Comparison of ENCODE assay signal across 20 mouse cellular contexts in genomic region chr2:171668791-171669645, GRCm38 (mm10).
DNase-seq lines count a peak whose midpoint lies in the region; ATAC-seq lines count a peak whose summit lies in the region.
"Had no signal": no experiment of that assay in that cellular context is flagged by ENCODE, and none has a peak within 500 bp of the region (broad histone marks: within the 10 kb centered on the region; RNA-seq: fewer than 3 reads in every experiment).

No protein-coding gene starts in this region.

- no peaks in the 10 kb centered on the region for H3K9me3 ChIP-seq in heart, embryonic 10.5 days
- H3K9me3 ChIP-seq in heart, embryonic 11.5 days (replicated peaks; ENCODE audit: control insufficient read depth, low read length) = no peaks in the 10 kb centered on the region
- H3K9me3 ChIP-seq in forebrain, embryonic 14.5 days (replicated peaks; ENCODE audit: control insufficient read depth, low read length) = peaks cover 4% of the 10 kb centered on the region; the same call in 1 of the 2 replicates
- H3K9me3 ChIP-seq: lung, embryonic 15.5 days; midbrain, embryonic 13.5 days had no signal

- ATAC-seq in heart, embryonic 11.5 days (replicated peaks; ENCODE audit: insufficient number of reproducible peaks, low FRiP score, low TSS enrichment) = no peak
- peak; percentile 58; the same call in 1 of the 2 replicates for ATAC-seq in forebrain, embryonic 14.5 days
- ATAC-seq: midbrain, embryonic 13.5 days had no signal

- no peak overlapping the region for H3K4me2 ChIP-seq in heart, embryonic 11.5 days
- no peak overlapping the region for H3K4me2 ChIP-seq in forebrain, embryonic 14.5 days (ENCODE audit: low read length)
- H3K4me2 ChIP-seq: lung, embryonic 15.5 days; midbrain, embryonic 13.5 days had no signal

- no peak overlapping the region for H3K9ac ChIP-seq in heart, embryonic 11.5 days (ENCODE audit: low read depth, low read length)
- H3K9ac ChIP-seq in forebrain, embryonic 14.5 days (ENCODE audit: low read length) = no peak overlapping the region
- H3K9ac ChIP-seq: liver, embryonic 14.5 days; lung, embryonic 15.5 days; midbrain, embryonic 13.5 days had no signal

- H3K4me3 ChIP-seq in heart, embryonic 10.5 days = no peak overlapping the region
- H3K4me3 ChIP-seq in heart, embryonic 11.5 days (ENCODE audit: low read depth, low read length) = no peak overlapping the region
- no peak overlapping the region for H3K4me3 ChIP-seq in forebrain, embryonic 14.5 days (ENCODE audit: low read depth, low read length)
- H3K4me3 ChIP-seq: gastrocnemius, adult 2 months; hindbrain, embryonic 10.5 days; lung, embryonic 15.5 days; midbrain, embryonic 13.5 days had no signal

- 36% methylated on average over 4 of the region's 4 CpGs for WGBS in heart, embryonic 10.5 days
- WGBS in heart, embryonic 11.5 days (ENCODE audit: insufficient replicate concordance) = 28% methylated on average over 4 of the region's 4 CpGs
- 13% methylated on average over 4 of the region's 4 CpGs for WGBS in forebrain, embryonic 14.5 days

- H3K27ac ChIP-seq in heart, embryonic 10.5 days = no peak overlapping the region
- H3K27ac ChIP-seq in heart, embryonic 11.5 days (ENCODE audit: low read depth, low read length) = no peak overlapping the region
- no peak overlapping the region for H3K27ac ChIP-seq in forebrain, embryonic 14.5 days (ENCODE audit: low read depth, low read length)
- H3K27ac ChIP-seq: gastrocnemius, adult 2 months; hindbrain, embryonic 10.5 days; kidney, postnatal 0 days; liver, embryonic 14.5 days; lung, embryonic 15.5 days; midbrain, embryonic 13.5 days had no signal

- peak; percentile 73 for DNase-seq in heart, embryonic 10.5 days (ENCODE audit: low spot score)
- peak; percentile 16 to 24 for DNase-seq in layer of hippocampus, postnatal 10 days (ENCODE audit: low spot score in 2 of 2)
- no peak for DNase-seq in layer of hippocampus, adult 18-20 months (ENCODE audit: low spot score in 2 of 2)
- DNase-seq in Muller cell, postnatal 12 days (ENCODE audit: inconsistent ontology term) = peak; percentile 42
- peak; percentile 46 for DNase-seq in forebrain, embryonic 14.5 days (ENCODE audit: low spot score)
- DNase-seq in embryo, embryonic 10.5 days (ENCODE audit: low spot score) = no peak
- DNase-seq in thymus, postnatal 25 days = no peak
- DNase-seq: adrenal gland, postnatal 36 days; B cell, adult 2 months; cerebellum, adult 2 months; cerebellum, postnatal 36 days; gastrocnemius, adult 2 months; right cerebral cortex, adult 18-20 months; thymus, postnatal 14 days had no signal

- H3K36me3 ChIP-seq in heart, embryonic 10.5 days = no peaks in the 10 kb centered on the region
- H3K36me3 ChIP-seq in heart, embryonic 11.5 days (ENCODE audit: control insufficient read depth, insufficient read depth, low read length) = no peaks in the 10 kb centered on the region
- H3K36me3 ChIP-seq in forebrain, embryonic 14.5 days (ENCODE audit: control insufficient read depth, insufficient read depth, low read length) = no peaks in the 10 kb centered on the region
- H3K36me3 ChIP-seq: hindbrain, embryonic 10.5 days; lung, embryonic 15.5 days; midbrain, embryonic 13.5 days had no signal

- peaks cover 2% of the 10 kb centered on the region; the same call in 1 of the 2 replicates for H3K4me1 ChIP-seq in heart, embryonic 10.5 days
- no peaks in the 10 kb centered on the region for H3K4me1 ChIP-seq in heart, embryonic 11.5 days (ENCODE audit: control insufficient read depth, insufficient read depth, low read length)
- H3K4me1 ChIP-seq in forebrain, embryonic 14.5 days (ENCODE audit: control insufficient read depth, insufficient read depth, low read length) = peaks cover 3% of the 10 kb centered on the region
- H3K4me1 ChIP-seq: hindbrain, embryonic 10.5 days; lung, embryonic 15.5 days had no signal

- H3K27me3 ChIP-seq in heart, embryonic 10.5 days (ENCODE audit: insufficient read depth, poor library complexity, severe bottlenecking) = no peaks in the 10 kb centered on the region
- no peaks in the 10 kb centered on the region for H3K27me3 ChIP-seq in heart, embryonic 11.5 days (ENCODE audit: control insufficient read depth, insufficient read depth, low read length)
- H3K27me3 ChIP-seq in forebrain, embryonic 14.5 days (replicated peaks; ENCODE audit: control insufficient read depth, insufficient read depth, low read length) = no peaks in the 10 kb centered on the region
- H3K27me3 ChIP-seq: lung, embryonic 15.5 days; midbrain, embryonic 13.5 days had no signal

Comparison
In these comparisons a context has a peak if more than half of its experiments do, and no peak if none do; other contexts are left out.
1. DNase-seq: peak in heart, embryonic 10.5 days (single experiment), layer of hippocampus, postnatal 10 days (2 of 2), Muller cell, postnatal 12 days (single experiment) and forebrain, embryonic 14.5 days (single experiment); none in layer of hippocampus, adult 18-20 months (0 of 2), embryo, embryonic 10.5 days (single experiment) and thymus, postnatal 25 days (single experiment).